Mouse (Mus musculus) ES-E14 (cell line): Measurements from ENCODE around the gene Fnbp1.

Experiments used
- HCFC1 ChIP-seq: IDR thresholded peaks from 2 replicates; pipeline ENCODE4 v1.6.1; 2012; ENCODE audit warnings: low read length, inconsistent platforms, borderline replicate concordance; ENCODE audit not compliant: insufficient read depth
- ZNF384 ChIP-seq: IDR thresholded peaks from 2 replicates; pipeline ENCODE4 v1.6.1; 2012; ENCODE audit warnings: low read depth, low read length, inconsistent platforms

- TF ChIP-seq ZNF384 (no peak), HCFC1 (no peak)
Measured at GRCm38 (mm10) chr2:31089607-31090006, 52.2 kb downstream of the Fnbp1 start.
